Mouse (Mus musculus): Measurements from ENCODE around the gene Cd96.

DNA sequence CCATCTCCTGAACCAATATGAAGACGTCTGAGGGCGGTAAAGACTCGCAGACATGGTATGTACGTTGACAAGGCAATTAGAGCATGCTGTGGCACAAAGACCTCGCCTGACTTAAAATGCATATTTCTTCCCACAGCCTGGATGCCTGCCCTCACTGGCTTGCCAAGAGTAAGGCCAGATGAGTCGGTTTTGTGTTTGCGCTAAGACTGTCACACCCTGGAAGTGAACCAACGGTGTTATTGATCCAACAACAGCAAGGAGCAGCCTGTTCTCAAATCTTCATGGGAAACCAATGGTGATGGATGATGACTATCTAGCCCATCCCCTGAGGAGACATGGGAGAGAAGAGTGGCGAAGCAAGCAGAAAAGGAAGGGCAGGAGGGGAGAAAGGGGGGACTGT is 22.6 kb downstream of the Cd96 start:
- TF ChIP-seq POLR2A (IDR thresholded peaks at IDR 0.05; ENCODE audit: extremely low read depth, insufficient read depth, low read length), result no peak
- no peak for TF ChIP-seq CTCF (IDR thresholded peaks at IDR 0.05; ENCODE audit: low read depth, low read length)
